Mouse (Mus musculus) myocyte (in vitro differentiated cells): Measurements from ENCODE around the gene Nars2.

Experiments used
- CEBPB ChIP-seq: IDR thresholded peaks from 2 replicates; pipeline ENCODE4 v1.6.1; 2011; ENCODE audit warnings: mild to moderate bottlenecking, moderate library complexity; ENCODE audit not compliant: poor library complexity, insufficient read depth, severe bottlenecking
- E2F4 ChIP-seq: IDR thresholded peaks from one replicate; pipeline ENCODE4 v1.6.1; 2011; ENCODE audit warnings: mild to moderate bottlenecking, control low read depth, moderate library complexity; ENCODE audit not compliant: insufficient read depth
- MAX ChIP-seq: IDR thresholded peaks from one replicate; pipeline ENCODE4 v1.6.1; 2011; ENCODE audit warnings: low read depth, mild to moderate bottlenecking, control low read depth
- MYOD1 ChIP-seq, 3 experiments: IDR thresholded peaks; one replicate each; pipeline ENCODE4 v1.6.1; 2011; ENCODE audit warnings: control low read depth in 2 of 3, low read depth in 2 of 3, mild to moderate bottlenecking in 2 of 3, moderate library complexity in 1 of 3; ENCODE audit not compliant: insufficient read length in 2 of 3, control insufficient read depth in 1 of 3
- MYOG ChIP-seq, 3 experiments: IDR thresholded peaks; one replicate each; pipeline ENCODE4 v1.6.1; 2011; ENCODE audit warnings: control low read depth in 2 of 3, low read depth in 2 of 3, mild to moderate bottlenecking in 2 of 3; ENCODE audit not compliant: insufficient read length in 2 of 3, control insufficient read depth in 1 of 3, insufficient read depth in 1 of 3
- POLR2A ChIP-seq: IDR thresholded peaks from one replicate; pipeline ENCODE4 v1.6.1; 2011; ENCODE audit warnings: low read depth, mild to moderate bottlenecking, control low read depth, moderate library complexity; ENCODE audit not compliant: insufficient read length
- POLR2AphosphoS2 ChIP-seq: IDR thresholded peaks from one replicate; pipeline ENCODE4 v1.6.1; 2011; ENCODE audit warnings: low read depth, control low read depth; ENCODE audit not compliant: insufficient read length
- REST ChIP-seq: IDR thresholded peaks from one replicate; pipeline ENCODE4 v1.6.1; 2011; ENCODE audit warnings: mild to moderate bottlenecking, control low read depth, moderate library complexity; ENCODE audit not compliant: insufficient read depth, insufficient read length
- TCF12 ChIP-seq: IDR thresholded peaks from one replicate; pipeline ENCODE4 v1.6.1; 2011; ENCODE audit warnings: mild to moderate bottlenecking, control low read depth; ENCODE audit not compliant: poor library complexity, insufficient read depth, severe bottlenecking
- TCF3 ChIP-seq: IDR thresholded peaks from one replicate; pipeline ENCODE4 v1.6.1; 2011; ENCODE audit warnings: low read depth, control low read depth; ENCODE audit not compliant: insufficient read length
- USF1 ChIP-seq: IDR thresholded peaks from one replicate; pipeline ENCODE4 v1.6.1; 2011; ENCODE audit warnings: low read depth, mild to moderate bottlenecking, control low read depth, moderate library complexity

DNA sequence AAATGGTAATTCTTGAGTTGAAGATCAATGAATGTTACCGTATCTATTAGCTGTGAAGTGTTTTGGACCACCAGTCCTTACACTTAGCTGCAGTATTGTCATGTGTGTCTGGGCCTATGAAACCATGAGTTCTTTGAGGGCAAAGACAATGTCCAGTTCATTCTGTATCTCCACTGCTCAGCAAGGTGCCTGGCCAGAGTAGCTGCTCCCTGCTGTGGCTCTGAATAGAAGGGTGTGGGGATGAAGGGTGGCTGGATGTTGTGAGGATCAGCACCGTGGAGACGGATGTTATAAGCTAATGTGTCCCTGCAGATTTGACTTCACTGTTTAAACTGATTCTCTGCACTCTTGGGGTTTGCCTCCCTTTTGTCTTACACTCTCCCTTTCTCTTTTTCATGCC, 45.9 kb upstream of the Nars2 start:
- TF ChIP-seq USF1, result no peak
- TF ChIP-seq POLR2A, result no peak
- no peak for TF ChIP-seq MAX
- TF ChIP-seq MYOG (IDR thresholded peaks at IDR 0.05; ENCODE audit: control insufficient read depth in 1 of 3, insufficient read depth in 1 of 3, insufficient read length in 2 of 3, low read depth in 2 of 3), result no peak
- TF ChIP-seq TCF12, result no peak
- TF ChIP-seq POLR2AphosphoS2, result no peak
- no peak for TF ChIP-seq CEBPB
- TF ChIP-seq REST, result no peak
- no peak for TF ChIP-seq E2F4
- no peak for TF ChIP-seq TCF3
- no peak for TF ChIP-seq MYOD1 (IDR thresholded peaks at IDR 0.05; ENCODE audit: control insufficient read depth in 1 of 3, insufficient read length in 2 of 3, low read depth in 2 of 3)
